Mouse (Mus musculus) heart, embryonic 13.5 days (tissue): ENCODE results near the gene Olfr1392. TPM values are rescaled to one million over a fixed set of nuclear protein-coding genes. Genes with fewer than 3 reads are reported as not detected.
A peak's percentile ranks its signal among the peaks of the same experiment; 100 is the strongest.

Experiments used
- ATAC-seq: fragments of 200-750 bp; cut with Nextera tagmentation; 2 replicates; pipeline ENCODE4 v1.8.0; 2017; ENCODE audit warnings: moderate TSS enrichment; ENCODE audit not compliant: insufficient number of reproducible peaks, low FRiP score, low TSS enrichment; ENCODE audit errors: extremely low read depth
- H3K27ac ChIP-seq: fragments of 300-500 bp; sonication (generic); replicated peaks from 2 replicates; pipeline ENCODE4 v1.5.1; 2015; ENCODE audit warnings: moderate library complexity, mild to moderate bottlenecking, inconsistent platforms
- H3K27me3 ChIP-seq: fragments of 300-500 bp; sonication (generic); replicated peaks from 2 replicates; pipeline ENCODE4 v1.6.1; 2015; ENCODE audit warnings: mild to moderate bottlenecking, inconsistent platforms
- H3K36me3 ChIP-seq: fragments of 300-500 bp; sonication (generic); 2 replicates; pipeline ENCODE4 v1.6.1; 2015; ENCODE audit warnings: mild to moderate bottlenecking, inconsistent platforms
- H3K4me1 ChIP-seq: fragments of 300-500 bp; sonication (generic); 2 replicates; pipeline ENCODE4 v1.6.1; 2015; ENCODE audit warnings: inconsistent platforms
- H3K4me2 ChIP-seq: fragments of 300-500 bp; sonication (generic); 2 replicates; pipeline ENCODE4 v1.6.1; 2015; ENCODE audit warnings: inconsistent platforms, mild to moderate bottlenecking, moderate library complexity
- H3K4me3 ChIP-seq: fragments of 300-500 bp; sonication (generic); 2 replicates; pipeline ENCODE4 v1.5.1; 2015; ENCODE audit warnings: moderate library complexity, mild to moderate bottlenecking, inconsistent platforms
- H3K9ac ChIP-seq: fragments of 300-500 bp; sonication (generic); 2 replicates; pipeline ENCODE4 v1.6.1; 2015; ENCODE audit warnings: inconsistent platforms, mild to moderate bottlenecking, moderate library complexity
- H3K9me3 ChIP-seq: fragments of 300-500 bp; sonication (generic); 2 replicates; pipeline ENCODE4 v1.6.1; 2016; ENCODE audit warnings: inconsistent platforms
- whole genome bisulfite sequencing: fragments of 180-500 bp; shearing (Covaris S2); methylation state at CpG from one replicate; pipeline ENCODE4 v1.1.7; 2015; ENCODE audit warnings: mixed read lengths; 5-methylcytosine and 5-hydroxymethylcytosine counted together
- polyA plus RNA-seq: library from polyadenylated mRNA; unstranded; fragments of >200 nt; fragmentation: Nextera tagmentation; extraction: Ambion mirVana; gene quantifications from 2 replicates; pipeline ENCODE4 v1.2.1, GENCODE M21; 2015

The Olfr1392 gene
- polyA plus RNA-seq, 1 experiment from 2014 or later, result not detected

GRCm38 (mm10) chr11:49259296-49259695, 25.8 kb upstream of the Olfr1392 start:
- 90% methylated on average over 2 of the region's 2 CpGs for WGBS
- Histone ChIP-seq H3K4me3 (no peak overlapping the region), H3K27me3 (no peaks in the 10 kb centered on the region), H3K4me2 (no peak overlapping the region), H3K27ac (no peak overlapping the region), H3K36me3 (peaks cover 90% of the 10 kb centered on the region), H3K9me3 (no peaks in the 10 kb centered on the region), H3K9ac (no peak overlapping the region), H3K4me1 (peaks cover 13% of the 10 kb centered on the region)
- ATAC-seq, result no peak

DNA sequence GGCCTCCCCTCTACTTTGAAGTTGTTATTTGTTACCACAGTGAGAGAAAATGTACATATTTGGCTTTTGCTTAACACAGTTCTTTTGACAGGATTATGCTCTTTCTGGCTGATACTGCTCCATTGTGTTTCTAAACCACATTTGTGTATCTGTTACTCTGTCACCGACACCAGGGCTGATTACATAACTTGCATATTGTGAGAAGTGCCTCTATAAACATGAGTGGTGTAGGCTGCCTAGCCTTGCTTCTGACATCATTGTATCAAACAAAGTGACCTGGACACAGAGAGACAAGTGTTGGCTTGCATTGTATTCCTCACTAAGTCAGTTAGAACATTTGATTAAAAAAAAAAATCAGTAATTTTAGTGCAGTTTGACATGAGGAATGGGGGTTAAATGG, 25.3 kb upstream of the Olfr1392 start:
- no peak overlapping the region for H3K4me2 ChIP-seq
- no peak for ATAC-seq
- no peak overlapping the region for H3K4me3 ChIP-seq
- 69% methylated on average over 1 of the region's 1 CpGs for WGBS
- H3K9ac ChIP-seq, result no peak overlapping the region
- H3K27me3 ChIP-seq, result no peaks in the 10 kb centered on the region
- H3K9me3 ChIP-seq, result no peaks in the 10 kb centered on the region
- peaks cover 90% of the 10 kb centered on the region for H3K36me3 ChIP-seq
- H3K4me1 ChIP-seq, result peaks cover 10% of the 10 kb centered on the region
- H3K27ac ChIP-seq, result no peak overlapping the region

DNA sequence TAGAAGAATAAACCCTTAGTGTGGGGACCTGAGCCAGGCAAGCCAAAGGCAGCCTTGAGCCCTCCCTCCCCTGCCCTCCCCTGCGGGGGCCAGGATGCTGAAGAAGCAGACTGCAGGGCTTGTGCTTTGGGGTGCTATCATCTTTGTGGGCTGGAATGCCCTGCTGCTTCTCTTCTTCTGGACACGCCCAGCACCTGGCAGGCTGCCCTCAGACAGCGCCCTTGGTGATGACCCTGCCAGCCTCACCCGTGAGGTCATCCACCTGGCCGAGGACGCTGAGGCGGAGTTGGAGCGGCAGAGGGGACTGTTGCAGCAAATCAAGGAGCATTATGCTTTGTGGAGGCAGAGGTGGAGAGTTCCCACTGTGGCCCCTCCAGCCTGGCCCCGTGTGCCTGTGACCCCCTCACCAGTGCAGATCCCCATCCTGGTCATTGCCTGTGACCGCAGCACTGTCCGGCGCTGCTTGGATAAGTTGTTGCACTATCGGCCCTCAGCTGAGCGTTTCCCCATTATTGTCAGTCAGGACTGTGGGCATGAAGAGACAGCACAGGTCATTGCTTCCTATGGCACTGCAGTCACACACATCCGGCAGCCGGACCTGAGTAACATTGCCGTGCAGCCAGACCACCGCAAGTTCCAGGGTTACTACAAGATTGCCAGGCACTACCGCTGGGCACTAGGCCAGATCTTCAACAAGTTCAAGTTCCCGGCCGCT, 24.3 kb upstream of the Olfr1392 start:
- Histone ChIP-seq H3K9ac (no peak overlapping the region; the same call in 1 of the 2 replicates), H3K27ac (no peak overlapping the region; the same call in 1 of the 2 replicates), H3K9me3 (no peaks in the 10 kb centered on the region), H3K27me3 (no peaks in the 10 kb centered on the region), H3K36me3 (peaks cover 86% of the 10 kb centered on the region), H3K4me3 (no peak overlapping the region), H3K4me1 (peaks cover 9% of the 10 kb centered on the region), H3K4me2 (no peak overlapping the region)
- ATAC-seq, result no peak
- WGBS, result 81% methylated on average over 21 of the region's 21 CpGs

DNA sequence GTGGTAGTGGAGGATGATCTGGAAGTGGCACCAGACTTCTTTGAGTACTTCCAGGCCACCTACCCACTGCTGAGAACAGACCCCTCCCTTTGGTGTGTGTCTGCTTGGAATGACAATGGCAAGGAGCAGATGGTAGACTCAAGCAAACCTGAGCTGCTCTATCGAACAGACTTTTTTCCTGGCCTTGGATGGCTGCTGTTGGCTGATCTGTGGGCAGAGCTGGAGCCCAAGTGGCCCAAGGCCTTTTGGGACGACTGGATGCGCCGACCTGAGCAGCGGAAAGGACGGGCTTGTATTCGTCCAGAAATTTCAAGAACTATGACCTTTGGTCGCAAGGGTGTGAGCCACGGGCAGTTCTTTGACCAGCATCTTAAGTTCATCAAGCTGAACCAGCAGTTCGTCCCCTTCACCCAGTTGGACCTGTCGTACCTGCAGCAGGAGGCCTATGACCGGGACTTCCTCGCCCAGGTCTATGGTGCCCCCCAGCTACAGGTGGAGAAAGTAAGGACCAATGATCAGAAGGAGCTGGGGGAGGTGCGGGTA, 23.7 kb upstream of the Olfr1392 start:
- Histone ChIP-seq H3K4me3 (no peak overlapping the region), H3K27me3 (no peaks in the 10 kb centered on the region), H3K9ac (no peak overlapping the region), H3K4me2 (no peak overlapping the region), H3K9me3 (no peaks in the 10 kb centered on the region), H3K36me3 (peaks cover 80% of the 10 kb centered on the region), H3K4me1 (peaks cover 15% of the 10 kb centered on the region), H3K27ac (no peak overlapping the region)
- ATAC-seq, result no peak
- whole genome bisulfite sequencing, result 91% methylated on average over 14 of the region's 14 CpGs

DNA sequence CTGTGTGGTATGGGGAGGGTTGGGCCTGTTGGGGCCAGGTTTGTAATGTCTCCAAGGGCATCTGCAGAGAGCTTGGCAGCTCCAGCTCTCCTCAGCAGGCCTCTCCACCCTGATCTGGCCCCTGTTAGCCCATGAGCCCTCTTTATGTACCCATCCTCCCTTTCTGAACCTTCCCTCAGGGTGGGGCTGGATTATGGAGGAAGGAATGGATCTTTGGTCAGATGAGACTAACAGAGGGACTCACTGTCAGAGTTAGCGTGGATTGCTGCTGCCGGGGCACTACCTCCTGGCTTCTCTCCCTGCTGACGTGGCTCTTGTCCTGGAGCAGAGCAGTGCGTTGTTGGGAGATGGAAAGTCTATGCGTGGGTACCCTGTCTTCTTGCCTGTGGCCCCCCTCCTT, 22.8 kb upstream of the Olfr1392 start:
- Histone ChIP-seq H3K4me1 (peaks cover 24% of the 10 kb centered on the region), H3K9me3 (no peaks in the 10 kb centered on the region), H3K36me3 (peaks cover 72% of the 10 kb centered on the region), H3K27ac (no peak overlapping the region), H3K4me2 (no peak overlapping the region), H3K4me3 (no peak overlapping the region), H3K9ac (no peak overlapping the region), H3K27me3 (no peaks in the 10 kb centered on the region)
- no peak for ATAC-seq
- 90% methylated on average over 5 of the region's 5 CpGs for WGBS

DNA sequence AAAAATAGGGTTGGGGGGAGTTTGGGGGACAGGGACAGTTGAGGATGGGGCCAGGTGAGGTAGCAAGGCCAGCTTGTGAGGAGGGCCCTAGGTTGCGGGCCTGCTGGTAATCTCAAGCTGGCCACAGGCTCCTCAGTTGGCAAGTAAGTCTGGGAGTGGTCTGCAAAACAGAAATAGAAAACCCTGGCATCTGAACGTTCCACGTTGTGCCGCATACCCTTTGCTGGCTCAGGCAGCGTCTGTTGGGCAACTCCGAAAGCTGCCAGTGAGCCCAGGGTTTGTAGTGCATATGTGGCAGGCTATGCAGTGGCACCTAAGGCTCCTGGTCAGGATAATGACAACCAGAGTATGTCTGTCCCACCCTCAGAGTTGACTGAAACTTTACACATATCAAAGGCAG, 21.9 kb upstream of the Olfr1392 start:
- H3K4me1 ChIP-seq, result peaks cover 32% of the 10 kb centered on the region
- no peaks in the 10 kb centered on the region for H3K9me3 ChIP-seq
- no peaks in the 10 kb centered on the region for H3K27me3 ChIP-seq
- H3K4me2 ChIP-seq, result no peak overlapping the region
- 85% methylated on average over 6 of the region's 6 CpGs for WGBS
- H3K36me3 ChIP-seq, result peaks cover 67% of the 10 kb centered on the region
- H3K27ac ChIP-seq, result no peak overlapping the region
- no peak for ATAC-seq
- H3K9ac ChIP-seq, result no peak overlapping the region
- H3K4me3 ChIP-seq, result no peak overlapping the region

GRCm38 (mm10) chr11:49264081-49264480, 21.0 kb upstream of the Olfr1392 start:
- 89% methylated on average over 7 of the region's 7 CpGs for WGBS

GRCm38 (mm10) chr11:49264622-49265021, 20.5 kb upstream of the Olfr1392 start:
- H3K9me3 ChIP-seq, result no peaks in the 10 kb centered on the region
- ATAC-seq, result no peak
- peaks cover 35% of the 10 kb centered on the region for H3K4me1 ChIP-seq
- no peak overlapping the region for H3K9ac ChIP-seq
- no peak overlapping the region for H3K4me2 ChIP-seq
- H3K4me3 ChIP-seq, result no peak overlapping the region
- peaks cover 57% of the 10 kb centered on the region for H3K36me3 ChIP-seq
- H3K27ac ChIP-seq, result no peak overlapping the region
- 79% methylated on average over 11 of the region's 11 CpGs for WGBS
- no peaks in the 10 kb centered on the region for H3K27me3 ChIP-seq

More at GRCm38 (mm10) chr11:49264081-49264480, 21.0 kb upstream of the Olfr1392 start:
- no peak overlapping the region for H3K4me2 ChIP-seq
- no peak overlapping the region for H3K4me3 ChIP-seq
- no peak overlapping the region for H3K27ac ChIP-seq
- no peaks in the 10 kb centered on the region for H3K27me3 ChIP-seq
- H3K9me3 ChIP-seq, result no peaks in the 10 kb centered on the region
- no peak overlapping the region for H3K9ac ChIP-seq
- peaks cover 35% of the 10 kb centered on the region for H3K4me1 ChIP-seq
- H3K36me3 ChIP-seq, result peaks cover 60% of the 10 kb centered on the region
- no peak for ATAC-seq

GRCm38 (mm10) chr11:49265101-49265500, 20.0 kb upstream of the Olfr1392 start:
- H3K4me1 ChIP-seq, result peaks cover 35% of the 10 kb centered on the region
- WGBS, result 85% methylated on average over 8 of the region's 8 CpGs
- no peak overlapping the region for H3K4me3 ChIP-seq
- H3K9ac ChIP-seq, result no peak overlapping the region
- no peaks in the 10 kb centered on the region for H3K27me3 ChIP-seq
- H3K9me3 ChIP-seq, result no peaks in the 10 kb centered on the region
- H3K27ac ChIP-seq, result no peak overlapping the region
- no peak for ATAC-seq
- peaks cover 52% of the 10 kb centered on the region for H3K36me3 ChIP-seq
- no peak overlapping the region for H3K4me2 ChIP-seq

GRCm38 (mm10) chr11:49266671-49267070, 18.4 kb upstream of the Olfr1392 start:
- no peak overlapping the region for H3K4me2 ChIP-seq
- peaks cover 27% of the 10 kb centered on the region for H3K4me1 ChIP-seq
- H3K27ac ChIP-seq, result peak overlapping the region; percentile 75
- peaks cover 36% of the 10 kb centered on the region for H3K36me3 ChIP-seq
- peak overlapping the region; percentile 39 for H3K9ac ChIP-seq
- WGBS, result 37% methylated on average over 6 of the region's 6 CpGs
- no peaks in the 10 kb centered on the region for H3K9me3 ChIP-seq
- no peaks in the 10 kb centered on the region for H3K27me3 ChIP-seq
- no peak for ATAC-seq
- no peak overlapping the region for H3K4me3 ChIP-seq

DNA sequence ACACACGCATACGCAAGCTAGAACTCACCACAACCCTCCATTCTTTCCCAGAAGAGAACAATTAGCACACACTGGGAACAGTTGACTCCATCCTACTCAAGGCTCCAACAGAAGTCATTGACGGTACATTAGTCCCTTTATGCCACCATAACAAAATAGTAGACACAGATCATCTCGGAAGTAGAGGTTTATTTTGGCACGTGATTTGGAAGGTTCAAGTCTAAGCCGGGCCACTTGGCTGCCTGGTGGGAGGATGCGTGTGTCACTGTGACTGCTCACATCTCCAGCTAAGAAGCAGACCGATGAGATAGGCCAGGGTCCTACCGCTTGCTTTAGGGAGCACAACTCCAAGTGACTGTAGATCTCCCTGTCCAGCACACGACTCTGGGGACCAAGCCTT, 17.8 kb upstream of the Olfr1392 start:
- H3K27ac ChIP-seq, result peak overlapping the region; percentile 75
- ATAC-seq, result no peak
- H3K4me1 ChIP-seq, result peaks cover 27% of the 10 kb centered on the region
- no peaks in the 10 kb centered on the region for H3K27me3 ChIP-seq
- no peak overlapping the region for H3K4me3 ChIP-seq
- no peaks in the 10 kb centered on the region for H3K9me3 ChIP-seq
- WGBS, result 67% methylated on average over 10 of the region's 10 CpGs
- H3K4me2 ChIP-seq, result no peak overlapping the region
- H3K36me3 ChIP-seq, result peaks cover 30% of the 10 kb centered on the region
- H3K9ac ChIP-seq, result no peak overlapping the region
